Mouse (Mus musculus) lung, postnatal 0 days (tissue): Measurements from ENCODE around the gene Myadm.

Experiments
- CTCF ChIP-seq: IDR thresholded peaks from 2 replicates; pipeline ENCODE4 v1.5.1; 2016; ENCODE audit warnings: antibody characterized with exemption, mild to moderate bottlenecking
- EP300 ChIP-seq: IDR thresholded peaks from 2 replicates; pipeline ENCODE4 v1.6.1; 2016; ENCODE audit warnings: antibody characterized with exemption, mild to moderate bottlenecking, control low read depth

GRCm38 (mm10) chr7:3260701-3261100 is 28.2 kb upstream of the Myadm start:
- TF ChIP-seq CTCF (no peak), EP300 (no peak)
